Mouse (Mus musculus) heart, adult 2 months (tissue): ENCODE results near the gene Tmem120a.

Experiments used
- CTCF ChIP-seq: fragments of 200-600 bp; IDR thresholded peaks from 2 replicates; pipeline ENCODE4 v1.8.1; 2022; ENCODE audit warnings: antibody characterized with exemption, mild to moderate bottlenecking, moderate library complexity
- EP300 ChIP-seq: fragments of 200-500 bp; IDR thresholded peaks from 2 replicates; pipeline ENCODE4 v1.6.1; 2011; ENCODE audit warnings: low read depth, low read length, control low read depth; ENCODE audit not compliant: insufficient read depth
- POLR2A ChIP-seq: fragments of 200-500 bp; IDR thresholded peaks from 2 replicates; pipeline ENCODE4 v1.6.1; 2011; ENCODE audit warnings: mild to moderate bottlenecking, low read depth, low read length, control low read depth; ENCODE audit not compliant: insufficient read depth

GRCm38 (mm10) chr5:135733071-135733470, 11.2 kb downstream of the Tmem120a start:
- TF ChIP-seq CTCF (no peak), EP300 (no peak), POLR2A (no peak)
